Mouse (Mus musculus) heart, postnatal 25 days (tissue): ENCODE measurements around the gene Arfip1. TPM values are rescaled to one million over a fixed set of nuclear protein-coding genes. Genes with fewer than 3 reads are reported as not detected.

Experiments used
- DNase-seq: peaks from one replicate; pipeline ENCODE4 v3.0.0; 2022; ENCODE audit warnings: low spot score
- intact Hi-C: fragments of 180-260 bp; cut with DNase I; formaldehyde crosslinking; loops from one replicate; pipeline ENCODE4 v1.15.1; 2025
- total RNA-seq, 2 experiments: library from RNA; stranded (reverse); gene quantifications; 2 replicates each; pipeline ENCODE4 v1.2.3; 2021

The Arfip1 gene
- total RNA-seq, 2 experiments from 2014 or later = 16.8 to 17.5 TPM

DNA sequence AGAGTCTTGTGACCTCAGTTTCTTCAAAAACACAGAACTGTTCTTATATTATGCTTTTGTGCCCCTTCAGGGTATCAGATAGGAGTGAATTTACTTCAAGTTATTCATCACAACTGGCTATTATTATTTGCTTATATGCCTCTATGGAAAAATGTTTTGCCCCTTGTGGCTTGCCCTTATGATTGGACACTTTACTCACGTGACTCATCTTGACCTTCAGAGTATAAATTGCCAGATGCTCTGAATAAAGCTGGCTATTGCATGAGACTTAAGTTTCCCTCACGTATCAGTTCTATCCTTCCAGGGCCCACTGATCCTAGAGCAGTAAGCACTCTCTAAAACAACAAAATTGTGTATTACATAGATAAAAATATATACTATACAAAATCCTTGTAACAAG is 80.3 kb downstream of the Arfip1 start:
- intact Hi-C loops = no loop called here
- no peak for DNase-seq

DNA sequence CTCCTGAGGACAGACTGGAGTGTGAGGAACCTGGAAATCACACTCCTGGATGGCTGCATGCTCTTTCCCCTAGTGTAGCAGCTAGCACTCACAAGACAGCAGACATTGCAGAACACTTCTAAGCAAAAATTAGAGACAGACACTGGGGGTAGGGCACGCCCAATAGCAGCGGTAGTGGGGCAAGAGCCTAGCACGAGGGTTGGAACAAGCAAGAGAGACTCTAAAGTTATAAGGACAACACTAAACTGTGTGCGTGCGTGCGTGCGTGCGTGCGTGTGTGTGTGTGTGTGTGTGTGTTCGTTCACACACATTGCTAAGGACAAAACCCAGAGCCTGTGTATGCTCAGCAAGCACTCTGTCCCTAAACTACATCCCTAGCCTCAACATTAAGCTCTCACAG is 81.9 kb downstream of the Arfip1 start:
- intact Hi-C loops = no loop called here
- no peak for DNase-seq

DNA sequence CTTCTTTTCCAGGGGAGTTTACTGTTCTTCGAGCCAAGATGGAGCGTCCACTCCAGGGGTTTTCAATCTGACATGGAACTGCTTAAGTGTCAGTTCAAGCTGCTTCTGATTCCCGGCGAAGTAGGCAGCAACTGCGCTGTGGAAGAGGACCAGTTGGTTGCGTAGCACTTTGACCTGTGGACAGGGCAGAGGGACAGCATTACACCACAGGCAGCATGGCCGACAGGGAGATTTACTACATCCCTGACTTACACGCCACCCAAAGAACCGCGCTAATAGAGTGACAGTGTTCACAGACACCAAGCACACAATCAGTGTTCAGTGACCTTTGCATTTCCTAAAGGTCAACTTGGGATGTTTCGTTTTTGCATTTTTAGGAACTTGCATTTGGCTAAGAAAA is 84.7 kb downstream of the Arfip1 start:
- intact Hi-C loops = no loop called here

DNA sequence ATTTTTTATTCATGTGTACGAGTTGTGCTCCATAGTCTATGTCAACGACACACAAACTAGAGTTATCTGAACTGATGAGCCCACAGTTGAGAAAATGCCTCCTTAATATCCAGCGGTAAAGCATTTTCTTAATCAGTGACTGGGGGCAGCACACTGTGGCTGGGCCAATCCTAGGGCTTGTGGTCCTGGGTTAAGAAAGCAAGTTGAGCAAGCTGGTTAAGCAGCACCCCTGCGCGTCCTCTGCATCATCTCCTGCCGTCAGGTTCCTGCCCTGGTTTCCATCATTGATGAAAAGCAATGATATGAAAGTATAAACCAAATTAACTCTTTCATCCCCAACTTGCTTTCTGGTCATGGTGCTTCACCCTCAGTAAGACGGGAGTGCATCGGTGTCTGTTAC is 89.8 kb downstream of the Arfip1 start:
- intact Hi-C loops = no loop called here

More for the DNA sequence above, 84.7 kb downstream of the Arfip1 start:
- DNase-seq = no peak

DNA sequence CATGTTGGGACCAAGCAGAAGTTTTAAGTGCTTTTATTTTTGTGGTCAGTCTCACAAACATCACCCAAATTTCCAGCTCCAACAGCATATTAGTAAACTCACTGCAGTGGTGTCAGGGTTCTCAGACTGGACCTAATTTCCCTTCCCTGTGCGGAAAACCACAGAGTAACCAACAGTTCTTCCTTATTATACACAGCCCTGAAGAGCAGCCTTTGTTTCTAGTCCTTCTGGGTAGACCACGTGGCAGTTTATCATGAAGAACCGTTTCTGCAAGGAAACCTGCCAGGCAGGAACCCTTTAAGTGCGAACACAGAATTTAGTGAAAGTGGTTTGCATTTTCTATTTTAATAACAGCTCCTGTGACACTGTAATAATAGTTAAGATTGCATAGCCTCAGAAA is 90.3 kb downstream of the Arfip1 start:
- no peak for DNase-seq
- intact Hi-C loops = no loop called here

More for the DNA sequence above, 89.8 kb downstream of the Arfip1 start:
- no peak for DNase-seq

DNA sequence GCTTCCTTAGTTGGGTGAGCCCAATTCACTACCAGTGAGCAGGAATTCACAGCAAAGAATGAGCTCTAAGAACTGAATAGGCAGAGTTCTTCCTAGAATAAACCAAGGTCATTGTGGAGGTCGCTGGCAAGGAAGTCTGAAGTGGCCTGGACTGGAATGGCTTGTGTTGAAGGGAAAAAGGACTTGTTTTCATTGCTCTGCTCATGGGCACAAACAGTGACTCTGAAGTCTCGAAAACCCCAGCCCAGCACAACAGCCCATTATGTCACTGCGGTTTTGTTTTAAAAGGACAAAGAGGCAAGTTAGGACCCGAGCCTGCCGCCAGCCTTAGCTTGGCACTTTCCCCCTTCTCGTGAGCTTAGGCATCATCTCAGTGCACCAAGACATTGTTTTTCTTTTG is 93.7 kb downstream of the Arfip1 start:
- DNase-seq = no peak
- intact Hi-C loops = no loop called here

DNA sequence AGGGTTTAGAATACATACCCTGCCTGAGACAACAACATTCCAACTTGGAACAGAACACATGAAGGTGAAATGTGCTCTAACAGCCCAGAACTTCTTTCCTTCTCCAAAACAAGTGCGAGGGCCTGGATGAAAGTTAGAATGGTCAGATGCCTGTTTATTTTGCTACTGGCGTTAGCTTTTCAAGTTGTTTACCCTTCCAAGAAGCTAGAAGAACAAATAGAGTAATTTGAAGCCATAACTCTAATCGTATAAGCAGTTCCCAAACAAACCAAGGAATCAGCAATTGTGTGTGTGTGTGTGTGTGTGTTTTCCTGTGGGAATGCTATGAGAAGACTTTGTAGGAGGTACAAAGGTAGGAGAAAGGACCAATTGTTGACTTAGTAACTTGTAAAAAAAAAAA is 97.5 kb downstream of the Arfip1 start:
- intact Hi-C loops = no loop called here
- no peak for DNase-seq

DNA sequence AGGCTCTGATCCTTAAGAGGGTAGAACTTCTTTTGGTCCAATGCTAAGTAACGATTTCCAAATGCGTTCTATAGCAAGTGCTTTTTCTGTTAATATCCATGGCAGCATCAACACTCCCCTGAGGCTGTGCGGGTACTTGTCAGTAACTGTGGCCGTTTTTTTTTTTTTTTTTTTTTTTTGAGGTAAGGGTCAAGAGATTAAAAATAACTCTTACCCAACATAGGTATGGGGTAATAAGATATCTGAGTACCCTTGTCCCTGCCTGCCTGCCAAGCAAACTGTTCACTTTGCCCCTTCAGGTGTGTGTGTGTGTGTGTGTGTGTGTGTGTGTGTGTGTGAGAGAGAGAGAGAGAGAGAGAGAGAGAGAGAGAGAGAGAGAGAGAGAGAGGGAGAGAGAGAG is 98.1 kb downstream of the Arfip1 start:
- intact Hi-C loops = no loop called here
- DNase-seq = no peak

DNA sequence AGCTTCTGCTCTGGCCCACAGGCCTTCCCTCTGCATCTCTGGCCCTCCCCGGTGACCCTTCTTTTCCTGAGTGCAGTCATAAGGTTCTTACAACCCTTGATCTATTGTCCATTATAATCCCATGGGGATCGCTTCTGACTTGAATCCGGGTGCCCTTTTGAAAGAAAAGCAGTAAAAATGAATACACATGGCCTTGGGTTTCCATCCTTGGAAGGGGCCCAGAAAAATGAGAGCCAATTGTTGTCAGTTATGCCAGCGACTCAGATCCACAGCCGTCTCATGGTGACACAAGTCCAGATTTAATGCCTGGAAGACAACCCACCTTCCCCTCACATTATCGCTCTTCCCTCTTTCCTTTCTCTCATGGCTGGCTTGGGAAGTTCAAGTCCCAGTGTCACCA is 100.3 kb downstream of the Arfip1 start:
- intact Hi-C loops = no loop called here

DNA sequence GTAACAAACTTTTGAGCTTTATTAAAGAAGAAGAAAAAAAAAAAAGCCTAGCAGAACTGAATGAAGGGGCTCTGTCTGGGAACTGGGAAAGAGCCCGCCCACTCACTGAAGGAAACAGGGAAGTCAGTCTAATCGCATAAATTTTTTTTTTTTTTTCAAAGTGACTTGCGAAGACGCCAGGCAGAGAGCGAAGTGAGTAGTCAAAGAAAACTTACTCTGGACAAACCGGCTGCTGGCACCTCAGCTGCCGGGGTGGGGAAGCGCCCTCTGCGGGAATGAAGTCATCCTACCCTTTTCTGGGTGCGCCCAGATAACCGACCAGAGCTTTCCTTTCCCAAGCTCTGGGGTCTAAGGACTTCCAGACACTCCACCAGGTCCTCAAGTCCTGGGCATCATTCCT is 101.3 kb downstream of the Arfip1 start:
- intact Hi-C loops = no loop called here
- DNase-seq = no peak

More for the DNA sequence above, 100.3 kb downstream of the Arfip1 start:
- DNase-seq = no peak

DNA sequence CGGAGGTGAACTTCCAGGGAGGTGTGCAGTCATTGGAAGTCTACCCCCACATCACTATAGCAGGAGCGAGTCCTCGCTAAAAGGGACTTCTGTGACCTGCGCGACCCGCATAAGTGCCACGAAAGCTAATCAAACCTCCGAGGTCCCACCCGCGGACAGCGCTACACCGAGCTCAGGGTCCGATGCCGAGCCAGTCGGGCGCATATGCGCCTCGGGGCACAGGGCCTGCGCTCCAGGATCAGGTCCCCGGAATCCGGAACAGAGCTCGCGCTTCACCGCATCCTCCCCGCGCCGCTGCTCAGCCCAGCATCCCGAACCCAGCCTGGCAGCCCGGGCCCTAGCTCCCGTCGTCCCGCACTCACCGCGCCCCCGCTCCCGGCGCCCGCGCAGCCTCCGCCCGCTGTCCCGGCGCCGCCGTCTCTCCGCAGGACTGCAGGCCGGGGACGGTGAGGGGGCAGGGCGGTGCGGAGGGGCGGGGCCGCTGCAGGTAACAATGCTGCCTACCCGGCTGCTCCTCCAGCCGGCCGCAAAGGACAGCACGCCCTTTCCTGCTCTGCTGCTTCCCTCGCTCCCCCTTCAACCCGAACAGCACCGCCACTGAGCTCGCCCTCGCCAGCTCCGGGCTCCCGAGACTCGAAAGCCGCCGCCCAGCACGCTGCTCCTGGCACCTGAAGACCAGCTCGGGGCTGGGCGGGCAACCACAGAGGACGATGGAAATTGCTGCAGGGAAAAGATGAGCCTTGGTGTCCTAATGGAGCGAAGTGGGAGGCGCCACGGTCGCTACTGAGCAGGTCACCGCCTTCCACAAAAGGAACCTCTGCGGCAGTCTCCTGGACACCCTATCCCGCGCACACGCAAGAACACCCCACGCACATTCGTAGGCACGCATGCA is 102.2 kb downstream of the Arfip1 start, which contains the start of gene Fhdc1:
Fhdc1 (minus strand) TSS at position 424 of the 892 bp plus-strand sequence.
- intact Hi-C loops = loop anchor here (1.0 kb wide), 1 partner anchor 128 kb away; no protein-coding TSS in a partner anchor
- DNase-seq = no peak

DNA sequence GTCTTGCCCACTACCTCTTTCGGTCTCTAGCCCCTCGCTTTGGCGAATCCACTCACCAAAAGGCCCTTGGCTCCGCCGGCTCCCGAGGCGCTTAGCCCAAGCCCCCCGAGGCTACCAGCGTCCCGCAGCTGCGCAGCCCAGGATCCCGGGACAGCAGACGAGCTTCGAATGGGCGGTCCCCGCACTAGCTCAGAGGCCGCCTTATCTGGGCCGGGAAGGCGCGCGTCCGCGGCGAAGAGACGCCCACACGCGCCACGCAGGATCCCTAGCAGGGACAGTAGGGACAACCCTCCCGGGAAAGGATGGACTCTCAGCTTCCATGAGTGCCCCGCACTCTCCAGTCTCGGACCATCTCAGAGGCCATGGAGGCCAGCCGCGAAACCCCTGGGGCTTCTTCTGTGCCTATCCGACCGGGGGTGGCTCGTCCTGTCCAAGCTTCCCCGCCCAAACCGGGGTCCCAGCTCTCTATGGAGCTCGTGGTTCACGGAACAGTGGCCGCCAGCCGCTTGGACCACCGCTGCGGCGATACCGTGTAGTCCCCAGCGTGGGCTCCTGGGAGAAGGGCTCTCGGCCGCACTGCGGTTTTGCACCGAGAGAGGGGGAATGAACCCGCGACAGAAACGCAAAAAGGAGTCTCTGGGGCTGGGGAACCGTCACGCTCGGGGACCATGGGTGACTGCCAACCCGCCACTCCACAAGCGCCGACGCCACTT is 103.0 kb downstream of the Arfip1 start:
- intact Hi-C loops = loop anchor here (1.0 kb wide), 1 partner anchor 127 kb away; no protein-coding TSS in a partner anchor
- DNase-seq = peak; percentile 18

DNA sequence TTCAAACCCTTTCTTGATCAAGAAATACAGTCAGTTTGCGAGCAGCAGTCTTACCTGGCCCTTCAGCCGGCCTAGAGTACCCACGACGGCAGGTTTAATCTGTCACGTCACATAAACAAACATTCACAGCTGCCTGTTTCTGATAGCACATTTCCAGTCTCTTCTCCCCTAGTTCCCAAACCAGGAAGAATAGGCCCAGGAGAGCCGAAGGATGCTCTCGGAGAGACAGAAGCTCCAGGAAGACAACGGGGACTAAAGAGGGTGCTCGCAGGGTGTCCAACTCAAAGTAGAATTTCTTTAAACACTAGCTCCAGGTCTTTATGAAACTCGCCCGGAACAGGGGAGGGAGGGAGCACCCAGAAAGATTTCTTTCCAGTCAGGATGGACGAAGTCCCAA is 103.5 kb downstream of the Arfip1 start:
- intact Hi-C loops = no loop called here
- DNase-seq = no peak

DNA sequence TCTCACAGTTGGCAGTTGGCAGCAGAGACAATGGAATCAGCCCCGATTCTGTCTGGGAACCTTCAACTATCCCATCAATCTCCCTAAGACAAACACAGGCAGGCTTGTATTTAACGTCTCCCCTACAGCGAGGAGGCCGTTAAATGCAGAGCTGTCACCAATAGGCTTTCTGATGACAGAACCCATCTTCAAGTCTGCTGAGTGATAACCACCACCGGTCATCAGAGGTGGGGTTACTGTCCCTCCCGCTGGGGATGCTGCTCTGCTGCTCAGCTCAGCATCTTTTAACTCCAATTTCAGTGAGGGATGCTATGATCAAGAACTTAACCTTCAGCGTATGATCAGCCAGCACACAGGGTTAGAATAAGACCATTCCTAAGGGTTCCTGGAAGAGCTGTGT is 104.2 kb downstream of the Arfip1 start:
- intact Hi-C loops = no loop called here
- DNase-seq = no peak

DNA sequence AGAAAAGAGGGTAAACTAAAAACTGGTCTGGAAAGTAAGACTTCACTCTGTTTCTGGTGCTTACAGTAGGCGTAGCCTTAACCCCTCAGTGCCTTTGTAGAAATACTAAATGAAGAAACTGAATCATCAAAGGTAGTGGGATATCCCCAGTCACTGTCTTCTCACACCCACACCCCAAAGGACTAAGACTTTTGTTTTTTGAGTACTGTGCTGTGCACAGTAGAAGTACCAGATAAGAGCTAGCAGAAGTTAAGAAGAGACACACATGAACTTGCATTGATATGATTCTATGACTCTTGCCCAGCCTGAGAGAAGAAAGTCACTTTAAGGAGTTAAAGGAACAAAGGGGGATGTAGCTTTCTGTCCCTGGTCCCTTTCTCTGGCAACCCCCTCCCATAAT is 104.9 kb downstream of the Arfip1 start:
- DNase-seq = no peak
- intact Hi-C loops = no loop called here

DNA sequence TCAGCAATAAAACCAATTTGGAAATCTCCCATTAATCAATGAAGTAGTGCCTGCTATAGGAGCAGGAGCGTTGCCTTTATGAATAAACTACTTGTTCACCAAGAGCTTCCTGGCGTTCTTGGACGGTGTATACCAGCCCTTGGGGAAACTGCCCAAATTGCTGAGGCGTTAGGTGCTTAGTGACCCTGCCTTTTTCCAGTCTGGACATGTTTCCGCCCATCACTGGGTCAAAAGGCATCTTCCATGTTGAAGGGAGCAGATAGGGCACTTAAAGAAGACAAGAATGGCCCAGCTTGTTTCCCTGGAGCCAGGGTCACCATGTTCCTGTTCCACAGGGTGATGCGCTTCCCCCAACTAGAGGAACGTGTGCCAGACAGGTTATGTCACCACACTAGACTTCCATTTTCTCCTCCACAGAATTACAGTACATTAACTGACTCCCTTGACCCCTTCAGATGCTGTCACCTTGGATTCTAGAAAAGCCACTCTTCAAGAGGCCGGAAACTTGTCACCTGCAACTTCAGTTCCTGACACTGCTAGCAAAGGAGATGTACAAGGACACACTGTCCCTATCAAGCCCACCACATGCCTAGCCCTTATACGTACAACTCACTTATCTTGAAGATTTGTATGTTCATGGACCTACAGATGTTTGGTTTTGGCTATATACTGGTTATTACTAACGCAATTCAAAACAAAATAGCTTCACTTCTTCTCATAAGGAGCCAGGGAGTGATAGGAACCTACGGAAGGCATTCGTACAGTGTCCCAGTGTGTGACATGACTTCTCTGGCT is 107.2 kb downstream of the Arfip1 start:
- intact Hi-C loops = no loop called here
- DNase-seq = no peak

DNA sequence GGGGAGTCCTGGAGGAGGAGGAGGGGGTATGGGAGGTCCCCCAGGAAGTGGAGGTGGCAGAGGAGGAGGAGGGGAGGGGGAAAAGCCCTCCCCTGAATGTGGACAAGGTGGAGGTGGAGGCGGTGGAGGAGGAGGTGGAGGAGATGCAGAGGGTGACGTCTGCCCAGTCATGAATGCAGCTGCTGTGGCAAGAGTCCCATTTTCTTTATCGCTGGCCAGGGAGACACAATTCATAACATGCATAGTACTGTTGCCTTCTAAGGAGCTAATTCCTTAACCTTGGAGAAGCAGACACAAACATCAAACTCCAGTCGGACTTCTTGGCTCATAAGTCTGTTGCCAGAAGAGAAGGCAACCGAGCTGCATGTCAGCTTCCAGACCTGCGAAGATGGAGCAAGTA is 108.0 kb downstream of the Arfip1 start:
- intact Hi-C loops = no loop called here

DNA sequence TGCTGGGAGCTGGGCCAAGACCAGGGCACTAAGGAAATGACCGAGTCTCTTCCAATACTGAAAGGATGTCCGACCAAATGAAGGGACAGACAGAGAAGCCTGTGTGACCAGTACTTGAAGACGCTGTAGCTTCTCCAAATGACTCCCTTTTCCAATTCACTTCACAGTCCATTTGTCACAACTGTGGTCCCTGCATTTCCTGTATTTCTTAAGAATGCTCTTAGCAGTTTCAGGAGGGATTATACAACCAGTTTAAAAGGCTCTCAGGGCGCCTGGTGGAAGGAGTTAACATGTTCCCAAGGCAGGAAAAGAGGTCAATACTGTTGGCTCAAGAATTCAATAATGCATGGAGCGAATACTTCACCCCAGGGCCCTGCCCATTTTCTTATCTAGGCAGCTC is 109.5 kb downstream of the Arfip1 start:
- no peak for DNase-seq
- intact Hi-C loops = no loop called here

More for the DNA sequence above, 108.0 kb downstream of the Arfip1 start:
- no peak for DNase-seq

DNA sequence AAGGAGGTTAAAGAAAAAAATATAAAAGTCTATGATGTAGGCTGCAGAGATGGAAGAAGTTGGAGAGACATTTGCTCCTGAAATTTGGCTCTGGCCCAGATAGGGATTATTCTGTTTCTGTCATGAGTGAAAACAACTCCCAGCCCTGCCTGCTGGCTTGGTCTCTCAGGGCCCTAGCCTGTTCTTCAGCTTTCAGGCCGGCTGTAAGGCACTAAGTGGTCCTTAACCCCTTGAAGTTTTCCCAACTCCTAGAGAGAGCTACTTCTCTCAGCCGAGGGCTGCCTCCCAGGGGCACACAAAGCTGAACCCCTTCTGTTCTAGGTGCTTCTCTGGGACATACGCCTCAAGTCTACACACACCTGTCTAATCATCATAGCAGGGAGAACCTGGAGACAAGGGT is 109.9 kb downstream of the Arfip1 start:
- no peak for DNase-seq
- intact Hi-C loops = no loop called here

DNA sequence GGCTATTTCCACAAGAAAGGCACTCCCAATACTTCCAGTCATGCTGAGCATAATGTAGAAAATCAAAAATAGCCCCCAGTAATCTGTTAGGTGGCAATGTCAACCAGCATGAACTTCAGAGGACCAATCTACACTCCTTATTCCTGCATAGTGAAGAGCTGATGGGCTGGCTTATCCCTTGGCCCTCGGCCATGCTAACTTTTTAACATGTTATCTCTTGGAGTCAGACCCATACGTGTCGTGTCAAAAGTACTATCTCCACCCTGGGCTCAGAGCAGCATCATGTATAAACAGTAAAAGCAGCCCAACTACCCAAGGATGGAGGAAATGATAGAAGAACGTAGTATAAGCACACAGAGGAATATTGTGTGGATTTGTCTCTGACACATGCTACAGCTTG is 111.3 kb downstream of the Arfip1 start:
- no peak for DNase-seq
- intact Hi-C loops = no loop called here
